Mouse (Mus musculus): Measurements from ENCODE around the gene Map2k2. TPM values are rescaled to one million over a fixed set of nuclear protein-coding genes. Genes with fewer than 3 reads are reported as not detected.
A peak's percentile ranks its signal among the peaks of the same experiment; 100 is the strongest.

The Map2k2 gene
- polyA plus RNA-seq, 1 experiment, result 187 TPM

DNA sequence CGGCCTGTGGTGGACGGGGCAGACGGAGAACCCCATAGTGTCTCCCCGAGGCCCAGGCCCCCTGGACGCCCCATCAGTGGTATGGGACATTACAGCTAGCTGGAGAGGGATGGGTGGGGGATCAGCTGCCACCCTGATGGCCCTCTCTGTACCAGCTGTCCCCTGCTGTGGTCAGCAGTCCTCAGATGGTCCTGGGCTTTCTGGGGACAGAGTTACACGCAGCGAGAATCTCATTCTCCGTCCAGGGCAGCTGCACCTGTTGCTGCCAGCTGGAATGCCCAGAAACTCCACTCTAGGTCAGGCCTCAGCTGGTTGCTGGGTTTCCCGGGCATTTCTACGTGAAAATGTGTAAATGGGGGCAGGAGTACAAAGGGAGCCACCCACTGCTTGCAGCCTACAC lies 13.9 kb downstream of the Map2k2 start:
- no peak for TF ChIP-seq CTCF (IDR thresholded peaks at IDR 0.05; ENCODE audit: borderline replicate concordance, insufficient read depth, low read depth, low read length)
- TF ChIP-seq POLR2A (IDR thresholded peaks at IDR 0.05; ENCODE audit: borderline replicate concordance, insufficient read depth, low read length), result no peak
- Histone ChIP-seq H3K4me3 (replicated peaks; ENCODE audit: insufficient read depth, low read depth, low read length) (no peak overlapping the region), H3K4me1 (ENCODE audit: control insufficient read depth, insufficient read depth, low read length) (no peaks in the 10 kb centered on the region), H3K27ac (ENCODE audit: insufficient read depth, low read length) (no peak overlapping the region), H3K27me3 (ENCODE audit: control insufficient read depth, insufficient read depth, low read length) (no peaks in the 10 kb centered on the region)
- 76% methylated on average over 10 of the region's 10 CpGs for WGBS
- DNase-seq, result no peak

DNA sequence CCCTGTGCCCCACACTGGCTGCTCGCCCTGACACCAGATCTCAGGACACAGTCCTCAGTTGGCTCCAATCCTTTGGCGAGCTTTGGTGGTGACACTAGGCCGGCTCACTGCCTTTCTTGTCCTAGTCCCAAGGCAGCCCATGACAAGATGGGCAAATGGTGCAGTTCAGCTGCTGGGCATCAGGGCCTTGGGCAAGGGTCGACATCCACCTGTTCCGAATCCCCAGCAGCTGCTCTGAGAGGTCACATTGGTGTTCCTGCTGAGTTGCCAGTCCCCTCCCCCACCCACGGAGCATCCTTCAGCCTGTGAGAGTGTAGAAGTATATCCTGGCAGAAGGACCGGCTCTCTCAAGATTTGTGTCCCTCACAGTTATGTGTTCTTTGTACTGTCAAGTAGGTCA lies 14.9 kb downstream of the Map2k2 start:
- Histone ChIP-seq H3K27me3 (ENCODE audit: control insufficient read depth, insufficient read depth, low read length) (no peaks in the 10 kb centered on the region), H3K4me3 (replicated peaks; ENCODE audit: insufficient read depth, low read depth, low read length) (no peak overlapping the region), H3K27ac (ENCODE audit: insufficient read depth, low read length) (no peak overlapping the region), H3K4me1 (ENCODE audit: control insufficient read depth, insufficient read depth, low read length) (peaks cover 9% of the 10 kb centered on the region)
- no peak for DNase-seq
- 34% methylated on average over 7 of the region's 7 CpGs for WGBS
- TF ChIP-seq POLR2A (IDR thresholded peaks at IDR 0.05; ENCODE audit: borderline replicate concordance, insufficient read depth, low read length), result no peak
- no peak for TF ChIP-seq CTCF (IDR thresholded peaks at IDR 0.05; ENCODE audit: borderline replicate concordance, insufficient read depth, low read depth, low read length)

DNA sequence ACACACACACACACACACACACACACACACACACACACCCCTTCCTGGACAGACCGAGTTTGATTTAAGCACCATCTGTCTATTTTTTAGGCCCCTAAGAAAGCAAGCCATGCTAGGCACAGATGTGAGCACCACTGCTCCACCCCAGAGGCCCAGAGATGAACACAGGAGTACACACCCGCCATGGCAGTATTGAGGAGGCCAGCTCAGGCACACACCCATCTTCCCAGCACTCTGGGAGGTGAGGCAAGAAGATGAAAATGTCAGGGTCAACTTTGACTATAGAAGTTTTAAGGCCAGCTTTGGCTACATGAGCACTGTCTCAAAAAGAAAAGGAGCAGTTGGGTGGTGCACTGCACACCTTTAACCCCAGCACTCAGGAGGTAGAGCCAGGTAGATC lies 17.2 kb downstream of the Map2k2 start:
- peaks cover 12% of the 10 kb centered on the region for H3K4me1 ChIP-seq (ENCODE audit: control insufficient read depth, insufficient read depth, low read length)
- no peak for DNase-seq
- WGBS, result 51% methylated on average over 2 of the region's 2 CpGs
- no peak overlapping the region for H3K27ac ChIP-seq (ENCODE audit: insufficient read depth, low read length)
- H3K4me3 ChIP-seq (replicated peaks; ENCODE audit: insufficient read depth, low read depth, low read length), result no peak overlapping the region
- H3K27me3 ChIP-seq (ENCODE audit: control insufficient read depth, insufficient read depth, low read length), result no peaks in the 10 kb centered on the region
- TF ChIP-seq CTCF (IDR thresholded peaks at IDR 0.05; ENCODE audit: borderline replicate concordance, insufficient read depth, low read depth, low read length) (no peak), POLR2A (IDR thresholded peaks at IDR 0.05; ENCODE audit: borderline replicate concordance, insufficient read depth, low read length) (no peak)

DNA sequence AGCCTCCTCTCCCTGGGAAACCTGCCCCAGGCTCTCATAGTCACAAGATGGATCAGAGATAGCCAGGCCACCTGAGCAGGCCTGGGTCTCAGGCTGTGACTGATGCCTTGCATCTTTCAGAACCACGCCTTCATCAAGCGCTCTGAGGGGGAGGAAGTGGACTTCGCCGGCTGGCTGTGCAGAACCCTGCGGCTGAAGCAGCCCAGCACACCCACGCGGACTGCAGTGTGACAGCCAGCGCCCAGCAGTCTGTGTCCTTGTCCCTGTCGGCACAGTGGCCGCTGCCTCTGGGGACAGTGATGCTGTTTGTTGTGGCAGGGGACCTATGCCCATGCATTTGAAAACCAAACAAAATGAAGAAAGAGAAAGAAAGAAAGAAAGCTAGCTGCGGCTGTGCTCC lies 17.8 kb downstream of the Map2k2 start:
- TF ChIP-seq POLR2A (IDR thresholded peaks at IDR 0.05; ENCODE audit: borderline replicate concordance, insufficient read depth, low read length) (no peak), CTCF (IDR thresholded peaks at IDR 0.05; ENCODE audit: borderline replicate concordance, insufficient read depth, low read depth, low read length) (no peak)
- 67% methylated on average over 11 of the region's 11 CpGs for WGBS
- Histone ChIP-seq H3K4me3 (replicated peaks; ENCODE audit: insufficient read depth, low read depth, low read length) (no peak overlapping the region), H3K4me1 (ENCODE audit: control insufficient read depth, insufficient read depth, low read length) (peaks cover 15% of the 10 kb centered on the region), H3K27me3 (ENCODE audit: control insufficient read depth, insufficient read depth, low read length) (no peaks in the 10 kb centered on the region), H3K27ac (ENCODE audit: insufficient read depth, low read length) (no peak overlapping the region)
- no peak for DNase-seq

DNA sequence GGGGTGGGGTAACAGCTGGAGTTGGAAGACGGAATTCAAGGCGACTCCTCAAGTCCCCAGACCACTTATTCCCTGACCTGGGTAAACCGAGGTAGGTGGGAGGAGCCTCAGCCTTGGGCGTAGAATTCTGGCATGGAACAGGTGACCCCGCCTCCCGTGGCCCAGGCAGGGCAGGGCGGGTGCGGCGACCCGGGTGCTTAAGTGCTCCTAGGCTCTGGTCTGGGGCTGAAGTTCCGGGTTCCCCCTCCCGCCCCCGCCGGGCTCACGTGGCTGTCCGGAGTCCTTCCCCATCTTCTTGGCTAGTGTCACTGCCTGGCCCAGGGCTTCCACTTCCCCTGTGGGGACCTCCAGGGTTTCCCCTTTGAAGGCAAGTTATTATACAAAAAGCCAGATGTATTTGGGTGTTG lies 28.5 kb downstream of the Map2k2 start:
- no peak for TF ChIP-seq CTCF (IDR thresholded peaks at IDR 0.05; ENCODE audit: borderline replicate concordance, insufficient read depth, low read depth, low read length)
- TF ChIP-seq POLR2A (IDR thresholded peaks at IDR 0.05; ENCODE audit: borderline replicate concordance, insufficient read depth, low read length), result no peak
- 11% methylated on average over 16 of the region's 16 CpGs for WGBS
- Histone ChIP-seq H3K27me3 (ENCODE audit: control insufficient read depth, insufficient read depth, low read length) (no peaks in the 10 kb centered on the region), H3K4me3 (replicated peaks; ENCODE audit: insufficient read depth, low read depth, low read length) (no peak overlapping the region), H3K27ac (ENCODE audit: insufficient read depth, low read length) (no peak overlapping the region), H3K4me1 (ENCODE audit: control insufficient read depth, insufficient read depth, low read length) (peaks cover 9% of the 10 kb centered on the region)
- peak in 1 of 2 experiments; percentile 36 for DNase-seq

DNA sequence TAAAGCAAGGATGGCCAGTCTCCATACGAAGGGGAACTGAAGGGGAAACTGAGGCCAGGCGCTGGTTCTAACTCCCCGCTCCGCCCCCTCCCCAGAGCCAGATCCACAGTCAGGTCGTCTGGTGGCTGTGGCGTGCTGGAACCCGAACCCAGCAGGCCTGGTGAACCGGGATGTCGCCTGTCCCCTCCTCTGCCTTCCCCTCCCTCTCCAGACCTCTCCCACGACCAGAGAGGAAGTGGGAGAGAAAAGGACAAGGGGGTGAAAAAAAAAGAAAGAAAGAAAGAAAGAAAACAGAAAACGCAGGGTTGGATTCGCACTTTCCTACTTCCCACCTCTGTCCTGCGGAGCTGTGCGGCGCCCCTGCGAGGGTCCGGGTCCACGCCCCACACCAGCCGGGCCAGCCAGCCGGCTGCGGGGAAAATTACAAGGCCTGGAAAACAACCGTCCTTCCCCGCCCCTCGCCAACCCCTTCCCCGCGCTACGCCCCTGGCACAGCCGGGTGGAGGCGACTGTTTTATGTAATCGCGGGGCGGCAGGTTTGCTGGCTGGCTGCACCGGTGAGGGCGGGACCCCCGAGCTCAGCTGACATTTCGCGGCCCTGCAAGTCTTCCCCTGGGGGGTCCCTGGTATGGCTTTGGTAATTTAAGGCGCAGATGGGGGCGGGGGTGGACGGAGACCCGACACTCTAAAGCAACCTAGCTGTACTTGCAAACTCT lies 29.4 kb downstream of the Map2k2 start, which contains the start of gene Zbtb7a:
TSS of gene Zbtb7a (plus strand) at position 255 of the 716 bp plus-strand sequence.
- 4% methylated on average over 41 of the region's 41 CpGs for WGBS
- Histone ChIP-seq H3K27me3 (ENCODE audit: control insufficient read depth, insufficient read depth, low read length) (no peaks in the 10 kb centered on the region), H3K4me1 (ENCODE audit: control insufficient read depth, insufficient read depth, low read length) (peaks cover 8% of the 10 kb centered on the region), H3K27ac (ENCODE audit: insufficient read depth, low read length) (no peak within 1 kb of the TSS), H3K4me3 (replicated peaks; ENCODE audit: insufficient read depth, low read depth, low read length) (peak within 1 kb of the TSS; percentile 66)
- peak; percentile 56 to 60 for DNase-seq
- no peak for TF ChIP-seq POLR2A (IDR thresholded peaks at IDR 0.05; ENCODE audit: borderline replicate concordance, insufficient read depth, low read length)
- TF ChIP-seq CTCF (IDR thresholded peaks at IDR 0.05; ENCODE audit: borderline replicate concordance, insufficient read depth, low read depth, low read length), result no peak

DNA sequence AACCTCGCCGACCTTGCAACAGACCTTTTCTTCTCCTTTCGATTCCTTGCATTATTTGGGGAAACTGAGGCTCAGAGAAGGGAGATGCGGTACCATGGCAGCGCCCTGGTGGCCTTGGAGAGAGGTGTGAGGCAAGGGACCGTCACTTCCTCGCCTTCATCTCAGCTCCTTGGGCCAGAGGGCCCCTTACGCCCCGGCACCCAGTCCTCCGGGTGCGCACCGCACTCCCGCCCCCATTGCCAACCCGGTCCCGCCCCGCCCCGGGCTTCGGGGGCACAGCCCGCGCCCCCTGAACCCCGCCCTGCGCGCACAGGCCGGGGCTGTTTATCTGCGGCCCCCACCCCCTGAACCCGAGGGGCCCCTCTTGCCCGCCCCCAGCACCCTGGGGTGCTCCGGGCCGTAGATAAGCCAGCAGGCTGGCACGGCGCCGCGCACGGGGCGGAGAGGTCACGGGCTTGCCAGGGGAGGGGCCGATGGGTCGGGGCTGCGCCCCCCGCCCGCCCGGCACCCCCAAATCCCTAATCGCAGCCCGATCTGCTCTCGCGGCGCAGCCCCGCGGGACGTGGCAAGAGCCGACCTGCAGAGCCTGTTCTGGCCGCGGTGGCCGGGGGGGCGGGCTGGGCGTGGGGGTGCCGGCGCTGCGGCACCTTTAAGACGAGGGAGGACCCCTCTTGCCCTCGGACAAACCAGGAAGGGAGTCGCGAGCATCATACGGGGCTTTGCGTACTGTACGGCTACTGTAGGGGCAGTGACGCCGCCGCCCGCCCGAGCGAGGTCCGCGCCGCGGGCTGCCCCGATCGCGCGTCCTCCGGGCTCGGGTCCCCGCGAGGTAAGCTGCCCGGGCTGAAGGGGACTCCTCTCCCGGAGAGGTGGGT lies 30.4 kb downstream of the Map2k2 start:
- H3K4me1 ChIP-seq (ENCODE audit: control insufficient read depth, insufficient read depth, low read length), result peaks cover 7% of the 10 kb centered on the region; the same call in 1 of the 2 replicates
- WGBS, result 1% methylated on average over 86 of the region's 86 CpGs
- DNase-seq, result peak; percentile 80
- H3K27ac ChIP-seq (ENCODE audit: insufficient read depth, low read length), result peak overlapping the region; percentile 93
- H3K27me3 ChIP-seq (ENCODE audit: control insufficient read depth, insufficient read depth, low read length), result no peaks in the 10 kb centered on the region
- peak overlapping the region; percentile 66 for H3K4me3 ChIP-seq (replicated peaks; ENCODE audit: insufficient read depth, low read depth, low read length)
- TF ChIP-seq CTCF (IDR thresholded peaks at IDR 0.05; ENCODE audit: borderline replicate concordance, insufficient read depth, low read depth, low read length) (no peak), POLR2A (IDR thresholded peaks at IDR 0.05; ENCODE audit: borderline replicate concordance, insufficient read depth, low read length) (peak; percentile 39; the same call in 1 of the 2 replicates)
